Mouse (Mus musculus): ENCODE measurements around the gene Pef1.

The Pef1 gene

DNA sequence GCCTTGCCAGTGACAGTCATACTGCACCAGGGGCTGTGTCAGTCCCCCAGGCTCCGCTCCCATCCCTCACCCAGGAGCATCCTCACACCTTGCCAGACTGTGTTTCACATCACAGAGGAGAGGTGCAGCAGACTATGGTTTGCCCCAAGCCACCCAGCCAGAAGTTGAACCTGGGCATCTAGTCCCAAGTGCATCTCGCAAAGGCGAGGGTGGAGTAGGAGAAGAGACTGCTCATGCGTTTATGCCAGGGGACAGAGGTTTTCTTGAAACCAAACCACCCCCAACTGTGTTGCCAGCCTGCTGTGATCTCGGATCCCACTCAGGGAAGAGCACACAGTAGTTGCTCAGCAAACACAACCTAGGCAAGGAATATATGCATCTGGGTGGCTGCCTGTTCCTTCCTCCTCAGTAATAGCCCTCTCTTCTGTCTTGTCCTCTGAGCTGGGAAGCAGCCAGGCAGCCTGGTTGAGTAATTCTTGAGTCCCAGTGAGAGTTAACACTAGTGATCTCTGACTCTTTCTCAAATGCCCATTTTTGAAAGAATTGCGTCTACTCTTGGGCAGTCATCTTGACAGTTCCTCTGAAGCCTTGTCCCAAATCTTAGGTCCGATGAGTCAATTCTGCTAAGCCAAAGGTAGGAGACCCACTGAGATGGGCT, 29.2 kb downstream of the Pef1 start:
- DNase-seq (ENCODE audit: extremely low read depth, insufficient read length, low spot score), result no peak

DNA sequence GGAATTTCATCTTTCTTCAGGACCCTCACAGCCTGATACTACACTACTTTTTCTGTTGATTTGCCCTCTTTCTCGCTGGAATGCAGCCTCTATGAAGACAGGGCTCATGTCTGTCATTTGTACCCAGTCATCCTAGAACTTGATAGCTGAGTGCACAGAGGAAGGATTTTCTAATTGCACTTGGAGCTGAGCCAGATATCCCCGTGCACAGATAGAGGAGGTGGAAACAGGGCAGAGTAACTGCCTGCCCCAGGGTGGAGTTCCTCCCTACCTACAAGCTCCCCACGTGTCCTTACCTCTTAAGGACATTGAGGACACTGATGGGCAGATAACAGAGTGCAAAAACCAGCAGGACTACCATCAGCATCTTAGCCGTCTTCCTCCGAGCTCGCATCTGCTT, 31.0 kb downstream of the Pef1 start:
- no peak for DNase-seq (ENCODE audit: extremely low read depth, insufficient read length, low spot score)

DNA sequence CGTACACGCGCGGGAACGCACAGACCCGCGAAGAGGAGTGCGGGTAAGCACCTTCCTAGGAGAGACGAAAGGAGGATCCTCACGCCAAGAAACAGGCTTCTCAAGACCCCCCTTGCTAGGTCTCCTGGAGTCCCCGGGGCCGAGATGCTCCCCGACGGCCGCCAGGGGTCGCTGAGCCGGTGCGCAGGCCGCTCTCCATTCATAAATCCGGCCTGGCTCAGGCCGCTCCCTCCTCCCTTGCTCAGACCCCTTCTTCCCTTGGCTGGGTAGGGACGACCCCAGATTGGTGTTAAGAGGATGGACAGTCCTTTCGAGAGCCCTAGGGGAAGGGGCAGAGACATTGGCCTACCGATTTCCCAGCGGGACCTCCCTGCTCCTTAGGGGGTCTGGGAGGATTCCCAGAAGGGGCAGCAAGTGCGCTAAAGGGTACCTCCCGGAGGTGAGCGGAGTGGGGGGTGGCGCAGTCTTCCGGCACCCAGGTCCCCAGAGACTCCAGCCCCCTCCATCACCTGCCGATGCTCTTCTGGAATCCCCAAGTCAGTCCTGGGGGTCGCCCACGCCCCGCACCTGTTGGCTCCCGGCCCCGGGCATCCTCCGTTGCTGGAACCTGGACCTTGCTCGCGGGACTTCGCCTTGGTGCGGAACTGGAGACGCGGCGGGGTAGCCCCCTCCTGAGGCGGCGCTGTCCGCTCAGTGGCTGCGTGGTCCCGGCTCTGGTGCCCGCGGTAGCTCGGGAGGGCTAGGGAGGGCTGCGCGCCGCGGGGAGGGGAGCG, 36.3 kb downstream of the Pef1 start:
- DNase-seq (ENCODE audit: extremely low read depth, insufficient read length, low spot score), result peak; percentile 61

DNA sequence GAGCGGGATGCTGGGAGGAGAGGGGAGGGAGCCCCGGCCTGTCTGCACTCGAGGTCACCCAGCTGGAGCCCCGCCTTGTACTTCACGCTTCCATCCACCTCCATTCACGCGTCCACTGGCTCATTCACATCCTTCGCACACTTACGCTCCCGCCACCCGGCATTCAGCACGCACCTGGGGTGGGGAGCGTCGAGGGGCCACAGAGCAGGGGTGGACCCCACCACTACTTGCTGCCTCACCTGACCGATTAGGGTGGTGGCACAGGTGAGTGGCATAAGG, 36.8 kb downstream of the Pef1 start, which contains the start of gene Hcrtr1:
TSS of gene Hcrtr1 (minus strand) at position 146 of the 279 bp plus-strand sequence.
- no peak for DNase-seq (ENCODE audit: extremely low read depth, insufficient read length, low spot score)

DNA sequence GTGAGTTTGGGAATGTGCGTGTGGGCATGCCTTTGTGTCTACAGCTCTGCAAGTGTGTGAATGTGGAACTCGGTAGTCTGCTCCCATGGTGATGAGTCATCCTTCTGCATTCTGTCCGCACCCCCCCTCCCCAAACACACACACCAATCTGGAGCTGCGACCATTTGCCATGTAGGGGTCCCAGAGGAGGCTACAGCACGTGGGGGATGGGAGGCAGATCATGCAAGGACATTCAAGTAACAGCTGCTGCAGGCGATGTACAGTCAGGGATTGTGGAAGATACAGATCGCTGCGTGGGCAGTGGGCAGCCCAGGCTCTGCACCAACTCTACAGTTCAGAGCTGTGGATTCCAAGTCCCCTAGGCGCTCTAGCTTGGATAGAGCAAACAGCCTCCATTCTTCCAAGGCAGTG, 38.6 kb downstream of the Pef1 start:
- DNase-seq (ENCODE audit: extremely low read depth, insufficient read length, low spot score), result no peak

DNA sequence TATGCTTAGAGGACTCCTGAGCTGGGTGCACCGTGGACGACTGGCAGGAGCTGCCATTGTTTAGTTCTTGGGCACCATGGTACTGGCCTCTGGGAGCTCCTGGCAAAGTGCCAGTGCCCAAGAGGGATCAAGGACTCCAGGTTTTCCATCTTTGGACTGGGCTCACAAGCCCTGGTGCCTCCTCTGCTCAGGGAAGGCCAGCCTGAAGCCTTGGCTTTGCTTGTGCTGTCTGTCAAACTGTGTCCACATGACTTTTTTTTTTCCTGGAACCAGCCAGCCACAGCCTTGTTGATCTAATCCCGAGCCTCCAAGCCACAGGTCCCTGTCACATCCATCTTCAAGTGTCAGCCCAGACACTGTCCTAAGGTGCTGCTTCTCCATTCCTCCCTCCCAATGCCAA, 39.4 kb downstream of the Pef1 start:
- DNase-seq (ENCODE audit: extremely low read depth, insufficient read length, low spot score), result no peak

DNA sequence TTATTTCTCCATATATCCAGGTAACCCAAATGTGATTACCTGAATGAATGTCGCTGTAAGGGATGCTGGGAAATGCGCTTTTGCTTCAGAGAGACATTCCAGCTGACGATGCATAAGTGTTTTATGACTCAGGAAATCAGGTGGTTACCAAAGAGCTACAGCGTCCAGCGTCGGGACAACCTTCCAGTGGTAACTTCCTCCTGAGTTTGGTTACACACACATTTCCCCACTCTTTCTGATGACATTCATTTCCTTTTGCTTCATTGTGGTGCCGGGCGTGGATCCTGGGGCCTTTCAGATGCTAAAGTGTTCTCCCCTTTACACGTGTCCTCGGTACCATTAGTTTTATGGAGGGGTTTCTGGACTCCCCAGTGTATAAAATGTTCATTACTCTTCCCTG, 46.0 kb downstream of the Pef1 start:
- no peak for DNase-seq (ENCODE audit: extremely low read depth, insufficient read length, low spot score)

DNA sequence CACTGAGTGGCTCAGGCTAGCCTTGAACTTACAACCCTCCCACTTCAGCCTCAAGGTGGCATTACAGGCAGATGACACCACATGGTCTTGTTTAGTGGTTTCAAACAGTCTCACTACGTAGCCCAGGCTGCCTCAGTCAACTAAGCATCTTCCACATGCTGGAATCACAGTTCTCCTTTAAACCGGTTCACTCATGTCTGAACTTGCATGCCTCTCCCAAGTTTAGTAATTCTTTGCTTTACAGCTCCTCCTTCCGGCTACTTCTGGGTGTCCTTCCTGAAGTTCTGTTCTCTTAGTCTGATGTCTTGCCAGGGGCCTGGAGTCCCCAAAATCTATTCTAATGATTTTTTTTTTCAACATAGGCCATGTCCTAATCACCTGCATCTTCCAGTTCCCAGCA, 51.9 kb downstream of the Pef1 start:
- DNase-seq (ENCODE audit: extremely low read depth, insufficient read length, low spot score), result no peak

DNA sequence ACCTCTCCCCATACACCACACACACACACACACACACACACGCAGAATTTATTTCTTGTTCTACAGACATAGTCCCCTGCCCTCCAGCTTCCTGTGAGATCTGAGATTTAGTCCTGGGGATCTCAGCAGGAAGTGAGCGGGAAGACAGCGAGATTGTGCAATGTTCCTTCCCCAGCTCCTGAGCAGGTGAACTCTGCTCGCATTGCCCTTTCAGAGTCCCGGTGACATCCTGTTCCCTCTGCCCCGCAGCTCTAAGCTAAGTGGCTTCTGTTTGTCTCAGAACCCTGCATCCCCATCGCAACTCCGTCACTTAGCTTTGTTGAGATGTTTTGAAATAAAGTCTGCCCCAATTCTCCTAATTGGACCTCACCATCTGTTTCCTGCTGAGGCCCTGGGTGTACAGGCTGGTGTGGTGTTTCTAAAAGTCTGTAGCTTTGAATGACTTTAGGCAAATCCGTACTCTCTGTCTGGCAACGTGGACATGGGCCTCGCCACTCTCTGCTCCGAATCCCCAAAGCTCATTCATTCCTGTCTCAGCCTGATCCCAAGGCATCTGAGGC, 54.5 kb downstream of the Pef1 start:
- no peak for DNase-seq (ENCODE audit: extremely low read depth, insufficient read length, low spot score)

DNA sequence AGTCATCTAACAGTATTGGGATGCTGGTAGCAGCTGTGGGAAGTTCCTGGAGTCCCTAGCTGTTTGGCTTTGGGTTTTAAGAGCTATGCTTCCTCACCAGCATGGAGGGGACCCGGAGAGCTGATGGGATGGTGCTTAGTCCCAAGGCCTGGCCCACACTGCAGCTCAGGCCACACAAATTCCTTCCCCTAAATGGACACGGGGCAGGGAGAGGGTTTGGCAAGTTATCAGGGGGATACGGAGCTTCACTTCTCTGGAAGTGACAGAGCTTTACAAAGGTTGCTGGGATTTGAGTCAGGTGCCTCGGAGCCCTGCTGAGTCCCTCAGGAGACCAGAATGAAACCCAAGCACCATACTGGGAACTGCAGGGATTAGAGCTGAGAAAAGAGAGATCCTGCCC, 59.0 kb downstream of the Pef1 start:
- no peak for DNase-seq (ENCODE audit: extremely low read depth, insufficient read length, low spot score)

DNA sequence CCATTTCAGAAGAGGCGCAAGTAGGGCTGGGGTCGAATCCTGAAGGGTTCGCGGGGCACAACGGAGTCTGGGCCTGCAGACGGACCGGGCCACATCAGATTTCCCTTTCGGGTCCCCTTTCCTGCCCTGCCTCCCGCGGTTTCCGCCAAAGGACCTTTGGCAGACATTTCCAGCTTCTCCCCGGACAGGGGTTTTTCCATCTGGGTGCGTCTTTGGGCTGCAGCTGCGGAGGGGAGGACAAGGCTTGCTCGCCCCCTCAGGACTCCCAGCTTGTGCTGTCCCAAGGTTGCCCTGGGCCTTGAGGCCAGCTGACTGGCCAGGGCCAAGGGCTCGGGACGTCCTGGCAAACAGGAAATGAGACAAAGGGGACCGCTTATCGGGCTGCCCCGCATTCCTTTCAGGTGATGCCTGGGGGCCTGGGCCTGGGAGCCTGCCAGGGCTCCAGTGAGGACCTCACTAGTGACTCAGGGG, 61.1 kb downstream of the Pef1 start:
- peak; percentile 27 for DNase-seq (ENCODE audit: extremely low read depth, insufficient read length, low spot score)

DNA sequence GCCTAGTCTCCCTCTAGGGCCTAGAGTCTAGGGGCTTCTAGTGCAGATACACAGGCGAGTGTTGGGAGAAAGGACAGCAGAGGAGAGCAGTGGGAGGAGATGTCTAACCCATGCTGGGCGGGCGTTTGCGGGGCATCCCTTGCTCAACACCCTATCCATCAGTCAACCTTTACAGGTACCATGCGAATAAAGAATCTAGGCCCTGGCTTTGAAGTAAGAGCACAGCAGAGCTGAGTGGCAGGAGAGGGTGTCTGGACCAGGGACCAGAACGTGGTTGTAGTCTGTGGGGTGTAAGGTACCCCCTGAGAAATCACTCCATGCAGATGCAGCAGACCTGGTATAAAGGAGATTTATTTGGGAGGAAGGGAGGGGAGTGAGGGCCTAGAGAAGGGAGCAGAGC, 61.8 kb downstream of the Pef1 start:
- DNase-seq (ENCODE audit: extremely low read depth, insufficient read length, low spot score), result no peak

DNA sequence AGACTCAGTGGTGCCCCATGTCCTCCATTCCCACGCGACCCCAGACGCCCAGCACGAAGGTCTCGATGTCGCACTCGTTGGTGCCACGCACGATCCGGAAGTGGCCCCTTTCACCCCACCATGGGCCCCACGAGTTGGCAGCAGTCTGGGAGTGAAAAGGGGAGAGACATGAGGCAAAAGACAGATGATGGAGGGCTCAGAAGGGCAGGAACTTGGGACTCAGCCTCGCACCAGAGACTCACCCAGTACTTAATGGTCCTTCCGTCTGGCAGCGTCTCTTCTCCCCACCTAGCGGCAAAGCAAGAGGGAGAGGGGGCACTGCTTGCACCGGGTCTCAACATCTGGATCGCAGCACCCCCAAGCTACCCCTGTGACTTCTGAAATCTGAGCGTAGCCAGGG, 63.7 kb downstream of the Pef1 start:
- no peak for DNase-seq (ENCODE audit: extremely low read depth, insufficient read length, low spot score)

DNA sequence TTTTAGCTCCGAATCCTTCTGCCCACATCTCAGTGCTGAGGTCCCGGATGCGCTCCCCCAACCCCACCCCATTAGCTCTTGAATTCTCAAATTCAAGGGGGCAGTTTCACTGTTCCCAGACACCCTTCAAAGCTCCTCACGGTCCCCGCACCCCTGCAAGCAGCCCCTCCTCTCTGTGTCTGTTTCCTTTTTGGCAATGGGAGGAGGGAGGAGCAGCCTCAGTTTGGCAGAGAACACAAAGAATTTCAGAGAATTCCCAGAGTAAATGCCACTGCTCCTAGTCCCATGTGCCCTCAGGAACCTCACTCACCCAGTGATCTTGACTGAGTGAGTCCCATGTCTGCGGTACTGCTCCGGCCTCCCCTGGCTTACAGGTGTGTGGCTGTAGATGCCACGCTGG, 64.2 kb downstream of the Pef1 start:
- DNase-seq (ENCODE audit: extremely low read depth, insufficient read length, low spot score), result no peak

DNA sequence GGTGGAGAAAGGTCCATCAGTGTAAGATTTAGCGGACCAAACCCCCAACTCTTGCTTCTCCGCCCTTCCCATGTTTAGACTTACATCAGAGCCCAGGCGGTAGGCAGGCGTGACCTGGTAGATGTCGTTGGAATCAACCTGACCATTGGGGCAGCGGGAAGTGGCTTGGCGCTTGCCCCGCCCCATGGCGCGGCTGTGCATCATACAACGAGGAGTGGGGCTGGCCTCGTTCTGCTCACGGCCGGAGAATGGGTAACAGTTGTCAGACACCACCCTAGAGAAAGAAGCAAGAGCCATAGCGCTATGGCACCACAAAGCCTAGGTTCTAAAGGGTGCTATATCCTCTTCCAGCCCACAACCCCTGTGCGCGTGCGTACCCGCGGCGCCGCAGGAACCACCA, 65.0 kb downstream of the Pef1 start:
- DNase-seq (ENCODE audit: extremely low read depth, insufficient read length, low spot score), result no peak

DNA sequence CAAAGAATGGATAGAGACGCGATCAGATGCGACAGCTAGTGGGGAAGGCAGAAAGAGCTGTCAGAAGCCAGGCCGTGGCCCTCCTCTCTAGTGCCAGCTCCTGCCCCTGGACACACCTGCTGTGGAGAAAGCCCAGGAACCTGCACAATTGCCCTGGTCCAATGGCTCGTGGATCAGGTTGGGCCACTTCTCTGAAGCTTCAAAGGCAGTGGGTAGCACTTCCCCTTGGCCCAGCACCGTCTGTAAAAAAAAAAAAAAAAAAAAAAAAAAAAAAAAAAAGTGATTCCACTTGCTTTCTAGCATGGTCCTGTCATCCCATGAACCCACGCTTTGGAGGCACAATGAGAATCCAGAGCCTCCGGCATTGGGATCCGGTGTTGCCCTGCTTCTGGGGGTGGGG, 65.5 kb downstream of the Pef1 start:
- DNase-seq (ENCODE audit: extremely low read depth, insufficient read length, low spot score), result no peak

DNA sequence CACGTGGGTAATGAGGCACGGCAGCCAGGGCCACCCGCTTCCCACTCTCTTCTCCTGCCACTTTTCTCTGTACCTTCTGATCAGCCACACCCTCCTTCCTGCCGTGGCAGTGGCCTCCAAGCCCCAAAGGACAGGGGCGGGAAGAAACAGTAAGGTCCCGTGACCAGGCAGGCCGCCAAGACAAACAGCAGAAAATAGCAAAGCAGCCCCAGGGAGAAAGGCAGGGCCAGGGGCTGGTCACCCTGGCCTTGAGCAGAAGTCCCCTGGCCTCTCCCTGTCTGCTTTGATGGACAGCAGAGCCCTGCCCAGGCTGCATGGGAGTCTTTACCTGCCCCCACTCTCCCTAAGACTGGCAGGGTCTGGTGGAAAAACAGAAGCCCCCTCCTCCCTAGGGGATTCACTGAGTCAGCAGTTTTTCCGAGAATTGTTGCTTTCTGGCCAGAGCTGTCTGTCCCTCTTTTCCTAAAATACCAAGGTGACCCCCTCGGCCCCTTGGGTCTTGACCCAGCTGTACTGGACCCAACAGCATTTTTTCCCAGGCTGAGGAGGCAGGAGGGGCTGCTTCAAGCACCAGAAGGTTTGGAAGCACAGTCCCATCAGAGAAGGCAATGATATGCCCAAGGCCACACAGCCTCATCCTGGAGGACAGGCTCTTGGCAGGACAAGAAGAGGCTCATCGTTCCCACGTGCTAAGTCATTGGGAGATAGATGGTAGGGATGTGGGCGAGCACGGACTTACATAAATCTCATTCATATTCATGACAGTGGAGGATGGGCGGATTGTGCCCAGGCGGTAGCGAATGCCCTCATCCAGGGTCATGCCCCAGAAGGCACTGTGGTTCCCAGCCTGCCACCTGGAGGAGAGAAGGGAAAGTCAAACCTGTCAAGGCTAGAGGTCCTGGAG, 66.2 kb downstream of the Pef1 start:
- DNase-seq (ENCODE audit: extremely low read depth, insufficient read length, low spot score), result peak; percentile 67

DNA sequence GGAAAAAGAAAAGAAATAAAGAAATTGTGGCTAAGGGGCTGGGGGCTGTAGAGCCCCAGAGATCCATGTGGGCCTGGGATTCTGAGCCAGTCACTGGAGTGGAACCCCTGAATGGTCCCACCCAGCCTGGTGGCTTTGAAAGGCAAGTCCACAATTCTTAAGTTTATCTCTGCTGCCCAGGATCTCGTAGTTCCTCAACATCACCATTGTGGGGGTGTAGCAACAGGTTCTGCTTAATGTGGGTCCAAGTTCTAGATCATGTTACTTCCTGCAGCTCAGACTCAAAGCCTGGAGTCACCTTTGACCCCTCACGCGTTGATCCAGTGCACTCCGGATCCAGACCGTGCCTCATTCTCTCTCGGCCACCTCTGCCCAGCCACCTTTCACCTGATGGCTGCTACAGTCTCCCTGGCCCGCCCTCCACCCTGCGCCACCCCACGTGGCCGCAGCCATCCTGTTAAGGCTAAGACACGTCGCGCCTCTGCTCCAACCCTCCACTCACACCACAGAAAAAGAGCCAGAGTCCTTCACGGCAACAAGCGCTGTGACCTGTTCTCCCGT, 67.1 kb downstream of the Pef1 start:
- DNase-seq (ENCODE audit: extremely low read depth, insufficient read length, low spot score), result no peak

DNA sequence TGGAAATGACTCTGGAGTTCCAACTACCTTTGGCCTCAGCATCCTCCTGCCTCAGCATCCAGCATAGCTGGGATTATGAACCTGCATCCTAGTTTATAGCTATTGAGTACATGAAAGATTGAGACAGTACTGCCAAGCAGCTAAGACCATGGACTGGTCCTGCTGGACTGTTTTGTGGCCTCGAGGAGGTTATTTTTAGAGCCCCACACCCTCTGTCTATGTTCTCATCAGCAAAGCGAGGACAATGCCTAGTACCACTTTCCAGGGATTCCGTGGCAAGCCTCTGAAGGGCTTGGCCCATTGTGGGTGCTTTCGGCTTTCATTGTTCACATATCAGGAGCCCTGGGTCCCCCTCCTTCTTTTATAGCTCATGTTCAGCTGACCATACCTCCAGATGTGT, 68.0 kb downstream of the Pef1 start:
- no peak for DNase-seq (ENCODE audit: extremely low read depth, insufficient read length, low spot score)

DNA sequence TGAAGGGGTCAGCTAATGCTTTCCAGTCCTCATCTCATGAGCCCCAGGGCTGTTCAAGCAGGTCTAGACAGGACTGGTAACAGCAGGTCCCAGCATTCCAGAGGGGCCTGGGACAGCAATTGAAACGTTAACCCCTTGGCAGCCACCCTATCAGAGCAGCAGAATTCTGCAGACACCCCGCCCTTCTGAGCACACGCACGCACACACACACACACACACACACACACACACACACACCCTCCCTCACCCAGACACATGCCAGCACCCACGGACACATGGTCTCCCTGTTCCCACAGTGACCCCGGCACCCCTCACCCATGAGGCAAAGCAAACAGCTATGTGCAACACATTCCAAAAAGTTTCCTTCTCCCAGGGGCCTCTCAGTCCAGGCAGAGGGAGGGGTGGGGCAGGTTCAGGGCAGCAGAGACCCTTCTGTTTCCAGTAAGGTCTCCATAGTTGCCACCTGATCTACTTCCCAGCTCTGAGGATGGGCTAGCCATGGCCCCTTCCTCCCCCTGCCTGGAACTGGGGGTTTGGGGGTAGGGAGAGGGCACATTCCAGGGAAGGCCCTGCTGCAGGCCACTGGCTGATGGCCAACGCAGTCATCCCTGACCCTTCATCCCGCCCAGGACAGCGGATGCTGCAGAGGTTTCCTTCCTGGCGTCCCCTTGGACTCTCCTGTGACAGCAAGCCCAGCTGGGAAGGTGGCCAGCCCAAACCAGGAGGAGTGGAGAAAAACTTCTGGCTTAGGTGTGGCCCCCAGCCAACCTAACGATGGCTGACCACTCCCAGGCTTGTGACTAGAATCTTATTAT, 69.8 kb downstream of the Pef1 start:
- peak; percentile 81 for DNase-seq (ENCODE audit: extremely low read depth, insufficient read length, low spot score)
